Mouse (Mus musculus): ENCODE data around the gene Myh10. TPM values are rescaled to one million over a fixed set of nuclear protein-coding genes. Genes with fewer than 3 reads are reported as not detected.

Gene Myh10
- polyA plus RNA-seq, 1 experiment = 0.67 TPM

- H3K4me1 ChIP-seq = peaks cover 23% of the 10 kb centered on the region
- peaks cover 64% of the 10 kb centered on the region for H3K27me3 ChIP-seq (replicated peaks)
- H3K36me3 ChIP-seq (replicated peaks; ENCODE audit: low read length) = no peaks in the 10 kb centered on the region
- TF ChIP-seq FLI1 (IDR thresholded peaks at IDR 0.05; ENCODE audit: low read length) (no peak), GATA1 (IDR thresholded peaks at IDR 0.05; ENCODE audit: borderline replicate concordance, low read length) (no peak)
- H3K4me3 ChIP-seq (replicated peaks) = peak overlapping the region; percentile 93
- H3K9me3 ChIP-seq = 0 out of 2 replicates have a peak, but pooled peaks cover 4% of the 10 kb centered on the region
Observed at GRCm38 (mm10) chr11:68692010-68692692, 792 bp downstream of the Myh10 start.

- Histone ChIP-seq H3K4me1 (peaks cover 23% of the 10 kb centered on the region), H3K4me3 (replicated peaks) (peak overlapping the region; percentile 93), H3K36me3 (replicated peaks; ENCODE audit: low read length) (no peaks in the 10 kb centered on the region), H3K27me3 (replicated peaks) (peaks cover 63% of the 10 kb centered on the region), H3K9me3 (peaks cover 6% of the 10 kb centered on the region)
- TF ChIP-seq FLI1 (IDR thresholded peaks at IDR 0.05; ENCODE audit: low read length) = no peak
- TF ChIP-seq GATA1 (IDR thresholded peaks at IDR 0.05; ENCODE audit: borderline replicate concordance, low read length) = no peak
Observed at GRCm38 (mm10) chr11:68692693-68693446, 1.5 kb downstream of the Myh10 start.

- no peak for TF ChIP-seq FLI1 (IDR thresholded peaks at IDR 0.05; ENCODE audit: low read length)
- no peak for TF ChIP-seq GATA1 (IDR thresholded peaks at IDR 0.05; ENCODE audit: borderline replicate concordance, low read length)
- Histone ChIP-seq H3K9me3 (peaks cover 12% of the 10 kb centered on the region), H3K27me3 (replicated peaks) (peaks cover 61% of the 10 kb centered on the region), H3K4me1 (peaks cover 23% of the 10 kb centered on the region), H3K36me3 (replicated peaks; ENCODE audit: low read length) (no peaks in the 10 kb centered on the region), H3K4me3 (replicated peaks) (no peak overlapping the region)
Observed at GRCm38 (mm10) chr11:68693447-68694040, 2.2 kb downstream of the Myh10 start.

- Histone ChIP-seq H3K9me3 (peaks cover 33% of the 10 kb centered on the region), H3K36me3 (replicated peaks; ENCODE audit: low read length) (no peaks in the 10 kb centered on the region)
Observed at GRCm38 (mm10) chr11:68702370-68702769, 11.0 kb downstream of the Myh10 start.

GRCm38 (mm10) chr11:68703360-68703759 lies 12.0 kb downstream of the Myh10 start:
- TF ChIP-seq GATA1 (IDR thresholded peaks at IDR 0.05; ENCODE audit: borderline replicate concordance, low read length) (no peak), FLI1 (IDR thresholded peaks at IDR 0.05; ENCODE audit: low read length) (no peak)
- H3K9me3 ChIP-seq = peaks cover 26% of the 10 kb centered on the region
- H3K4me3 ChIP-seq (replicated peaks) = no peak overlapping the region
- H3K27me3 ChIP-seq (replicated peaks) = peaks cover 19% of the 10 kb centered on the region
- H3K4me1 ChIP-seq = peaks cover 11% of the 10 kb centered on the region
- no peaks in the 10 kb centered on the region for H3K36me3 ChIP-seq (replicated peaks; ENCODE audit: low read length)

More at GRCm38 (mm10) chr11:68702370-68702769, 11.0 kb downstream of the Myh10 start:
- Histone ChIP-seq H3K4me3 (replicated peaks) (peak overlapping the region; percentile 12), H3K4me1 (peaks cover 11% of the 10 kb centered on the region), H3K27me3 (replicated peaks) (peaks cover 22% of the 10 kb centered on the region)
- TF ChIP-seq GATA1 (IDR thresholded peaks at IDR 0.05; ENCODE audit: borderline replicate concordance, low read length) (no peak), FLI1 (IDR thresholded peaks at IDR 0.05; ENCODE audit: low read length) (no peak)

- H3K36me3 ChIP-seq (replicated peaks; ENCODE audit: low read length) = no peaks in the 10 kb centered on the region
- no peak overlapping the region for H3K4me3 ChIP-seq (replicated peaks)
- peaks cover 18% of the 10 kb centered on the region for H3K27me3 ChIP-seq (replicated peaks)
- H3K9me3 ChIP-seq = peaks cover 24% of the 10 kb centered on the region
- H3K4me1 ChIP-seq = peaks cover 11% of the 10 kb centered on the region
- TF ChIP-seq FLI1 (IDR thresholded peaks at IDR 0.05; ENCODE audit: low read length) = no peak
- TF ChIP-seq GATA1 (IDR thresholded peaks at IDR 0.05; ENCODE audit: borderline replicate concordance, low read length) = no peak
Observed at GRCm38 (mm10) chr11:68704258-68704657, 12.9 kb downstream of the Myh10 start.

- H3K27me3 ChIP-seq (replicated peaks) = peaks cover 17% of the 10 kb centered on the region
- no peak overlapping the region for H3K4me3 ChIP-seq (replicated peaks)
- no peaks in the 10 kb centered on the region for H3K36me3 ChIP-seq (replicated peaks; ENCODE audit: low read length)
- peaks cover 11% of the 10 kb centered on the region for H3K4me1 ChIP-seq
- H3K9me3 ChIP-seq = peaks cover 22% of the 10 kb centered on the region
- TF ChIP-seq GATA1 (IDR thresholded peaks at IDR 0.05; ENCODE audit: borderline replicate concordance, low read length) = no peak
- TF ChIP-seq FLI1 (IDR thresholded peaks at IDR 0.05; ENCODE audit: low read length) = no peak
Observed at GRCm38 (mm10) chr11:68704847-68705246, 13.5 kb downstream of the Myh10 start.

- Histone ChIP-seq H3K4me1 (peaks cover 11% of the 10 kb centered on the region), H3K36me3 (replicated peaks; ENCODE audit: low read length) (no peaks in the 10 kb centered on the region), H3K27me3 (replicated peaks) (peaks cover 12% of the 10 kb centered on the region), H3K9me3 (peaks cover 3% of the 10 kb centered on the region; the same call in 1 of the 2 replicates), H3K4me3 (replicated peaks) (peak overlapping the region; percentile 47)
- TF ChIP-seq FLI1 (IDR thresholded peaks at IDR 0.05; ENCODE audit: low read length) (no peak), GATA1 (IDR thresholded peaks at IDR 0.05; ENCODE audit: borderline replicate concordance, low read length) (no peak)
Observed at GRCm38 (mm10) chr11:68706524-68707429, 15.4 kb downstream of the Myh10 start.
